Mouse (Mus musculus) urinary bladder, postnatal 4 days (tissue): Measurements from ENCODE around the gene Psme4.
A peak's percentile ranks its signal among the peaks of the same experiment; 100 is the strongest.

ENCODE experiments used
- DNase-seq, 2 experiments: peaks; one replicate each; pipeline ENCODE4 v3.0.0; 2021 to 2022; ENCODE audit warnings: low spot score in 2 of 2

Gene Psme4

GRCm38 (mm10) chr11:30786230-30786983 lies 14.9 kb downstream of the Psme4 start:
- DNase-seq = no peak

- DNase-seq = no peak
Observed at GRCm38 (mm10) chr11:30792680-30793079, 21.2 kb downstream of the Psme4 start.

DNA sequence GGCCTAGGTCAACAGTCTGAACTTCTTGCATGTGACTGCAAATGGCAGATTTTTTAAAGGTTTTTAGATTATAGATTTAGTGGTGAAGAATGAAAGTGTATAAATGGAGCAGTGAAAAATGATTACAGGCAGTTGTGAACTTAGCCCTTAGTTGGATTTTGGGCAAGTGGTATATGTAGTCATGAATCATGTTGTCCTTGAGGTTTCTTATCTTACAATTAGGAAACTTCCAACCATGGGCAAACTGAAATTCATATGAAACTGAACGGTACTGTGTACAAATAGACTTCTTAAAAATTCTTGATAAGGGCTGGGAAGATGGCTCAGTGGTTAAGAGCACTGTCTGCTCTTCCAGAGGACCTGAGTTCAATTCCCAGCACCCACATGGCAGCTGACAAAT lies 22.2 kb downstream of the Psme4 start:
- no peak for DNase-seq

GRCm38 (mm10) chr11:30797236-30797635 lies 25.7 kb downstream of the Psme4 start:
- DNase-seq = no peak

- DNase-seq = no peak
Observed at GRCm38 (mm10) chr11:30799496-30799895, 28.0 kb downstream of the Psme4 start.

DNA sequence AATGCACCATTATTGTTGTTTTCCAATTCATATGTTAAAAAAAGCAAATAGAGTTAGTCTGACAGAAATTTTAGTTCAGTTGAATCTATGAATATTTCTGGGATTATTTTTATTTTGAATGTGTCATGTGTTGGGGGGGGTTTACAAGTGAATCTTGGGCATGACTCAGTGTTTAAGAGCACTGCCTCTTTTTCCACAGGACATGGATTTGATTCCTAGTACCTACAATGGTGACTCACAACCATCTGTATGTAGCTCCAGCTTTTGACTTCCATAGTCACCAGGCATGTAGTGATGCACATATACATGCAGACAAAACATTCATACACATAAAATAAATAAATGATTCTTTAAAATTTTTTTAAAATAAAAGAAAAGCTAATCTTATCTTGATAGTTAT lies 28.6 kb downstream of the Psme4 start:
- DNase-seq = no peak

DNA sequence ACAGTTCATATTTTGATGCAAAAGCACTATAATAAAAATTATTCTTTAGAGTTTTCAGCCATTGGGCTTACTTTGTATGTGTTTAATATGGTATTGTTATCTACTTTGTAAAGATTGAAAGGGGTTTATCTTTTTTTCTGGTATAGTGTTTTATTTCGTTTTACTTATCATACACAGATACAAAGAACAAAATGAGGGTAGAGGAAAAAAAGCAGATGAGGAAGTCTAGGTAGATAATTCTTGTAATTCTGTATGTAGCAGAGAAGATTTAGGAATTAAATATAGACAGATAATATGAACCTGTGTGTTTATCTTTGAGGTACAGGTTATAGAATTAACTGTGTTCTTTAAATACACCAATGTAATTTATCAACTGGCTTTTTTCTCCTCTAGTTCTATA lies 30.9 kb downstream of the Psme4 start:
- DNase-seq = no peak

DNA sequence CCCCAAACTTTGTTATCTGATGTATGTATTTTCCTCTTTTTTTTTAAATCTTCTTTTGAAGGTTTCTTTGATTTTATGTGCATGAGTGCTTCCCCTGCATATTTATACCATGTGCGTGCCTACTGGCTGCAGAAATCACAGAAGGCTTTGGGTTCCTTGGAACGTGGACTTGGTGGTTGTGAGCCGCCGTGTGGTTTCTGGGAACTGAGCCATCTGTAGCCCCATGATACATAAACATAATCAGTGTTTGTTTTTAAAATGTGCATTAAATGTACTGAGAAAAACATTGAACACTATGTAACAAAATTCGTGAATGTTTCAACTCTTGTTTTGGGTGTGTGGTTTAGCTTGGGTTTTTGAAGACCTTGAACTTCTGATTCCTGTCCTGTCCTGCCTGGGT lies 49.6 kb downstream of the Psme4 start:
- DNase-seq = no peak

DNA sequence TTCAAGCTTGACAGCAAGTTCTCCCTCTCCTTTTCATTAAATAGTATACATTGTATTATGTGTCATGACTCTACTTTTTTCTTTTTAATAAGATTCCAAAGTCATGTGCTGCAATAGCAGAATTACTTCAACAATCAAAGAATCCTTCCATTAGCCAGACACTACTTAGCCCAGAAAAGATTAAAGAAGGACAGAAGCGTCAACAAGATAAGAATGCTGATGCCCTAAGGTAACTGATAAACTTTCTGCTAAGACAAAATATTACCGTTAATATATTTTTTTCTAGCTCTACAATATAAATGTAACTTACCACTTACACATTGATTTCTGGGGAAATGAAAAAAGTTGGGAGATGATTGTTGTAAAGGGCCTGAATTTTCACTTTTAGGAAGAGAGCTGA lies 67.3 kb downstream of the Psme4 start:
- no peak for DNase-seq

- DNase-seq = no peak
Observed at GRCm38 (mm10) chr11:30844355-30844754, 72.8 kb downstream of the Psme4 start.

DNA sequence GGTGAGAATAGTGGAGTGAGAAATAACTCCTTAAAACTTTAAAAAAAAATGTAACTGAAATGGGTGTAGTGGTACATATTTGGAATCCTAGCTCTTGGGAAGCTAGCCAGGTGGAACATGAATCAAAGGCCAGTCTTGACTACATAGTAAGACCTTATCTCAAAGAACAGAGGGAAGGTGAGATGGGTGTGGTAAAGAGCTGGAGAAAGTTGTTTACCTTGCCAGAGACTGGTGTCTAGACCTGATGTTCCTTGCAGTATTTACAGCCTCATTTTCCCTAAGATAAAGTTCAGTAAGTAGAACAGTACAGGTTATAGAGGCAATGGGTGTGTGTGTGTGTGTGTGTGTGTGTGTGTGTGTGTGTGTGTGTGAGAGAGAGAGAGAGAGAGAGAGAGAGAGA lies 100.9 kb downstream of the Psme4 start:
- DNase-seq = no peak

DNA sequence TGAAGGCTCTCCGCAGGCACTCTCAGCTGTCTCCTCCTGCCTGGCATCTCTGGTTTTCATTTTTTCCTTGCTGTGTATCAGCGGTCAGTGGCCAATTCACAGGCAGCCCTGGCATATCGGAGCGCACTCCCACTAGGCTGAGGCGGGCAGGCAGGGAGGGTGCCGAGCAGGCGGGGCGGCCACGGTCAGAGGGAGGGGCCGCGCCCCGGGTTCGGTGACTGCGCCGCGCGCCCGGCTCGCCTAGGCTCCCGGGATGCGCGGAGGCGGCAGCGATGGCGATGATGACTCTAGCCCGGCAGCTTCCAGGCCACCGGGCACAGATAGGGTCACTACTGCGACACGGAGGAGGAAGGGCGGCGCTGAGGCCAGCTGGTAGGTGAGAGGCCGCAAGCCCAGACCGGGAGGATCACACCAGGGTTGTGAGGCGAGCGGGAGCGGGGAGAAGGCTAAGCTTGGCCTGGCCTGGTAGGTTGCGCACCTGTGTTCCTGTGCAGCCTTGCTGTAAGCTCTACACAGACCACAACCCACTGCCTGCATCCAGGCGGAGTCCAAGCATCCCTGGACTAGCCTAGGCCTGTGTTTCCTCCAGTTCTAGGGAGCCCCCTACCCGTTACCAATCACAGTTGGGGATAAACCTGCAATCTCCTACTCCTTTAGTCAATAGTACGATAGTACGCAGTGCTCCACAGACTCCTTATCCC lies 113.8 kb downstream of the Psme4 start, which contains the start of the genes Gpr75 and Asb3:
TSS of gene Gpr75 (plus strand) at position 188 of the 701 bp plus-strand sequence.
TSS of gene Asb3 (plus strand) at position 246 of the 701 bp plus-strand sequence.
- peak; percentile 38 to 63 for DNase-seq

DNA sequence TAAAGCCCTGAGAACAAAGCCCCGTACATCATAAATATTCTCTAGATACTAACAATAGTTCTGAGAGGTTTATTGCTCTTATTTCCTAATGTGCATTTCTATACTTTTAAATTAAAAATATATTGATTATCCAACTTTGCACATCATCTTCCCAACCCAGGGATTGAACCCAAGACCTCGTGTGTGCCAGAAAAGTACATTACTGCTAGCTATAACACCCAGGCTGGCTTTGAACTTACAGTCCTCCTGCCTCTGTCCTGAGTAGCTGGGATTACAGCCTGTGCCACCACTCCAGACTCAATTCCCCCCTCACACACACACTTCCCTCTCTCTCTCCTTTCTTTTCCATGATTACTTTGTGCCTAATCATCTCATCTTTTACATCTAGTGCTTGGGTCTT lies 116.6 kb downstream of the Psme4 start:
- DNase-seq = no peak

- DNase-seq = no peak
Observed at GRCm38 (mm10) chr11:30896201-30896600, 124.7 kb downstream of the Psme4 start.

GRCm38 (mm10) chr11:30899312-30899711 lies 127.8 kb downstream of the Psme4 start:
- DNase-seq = no peak

GRCm38 (mm10) chr11:30912311-30912710 lies 140.8 kb downstream of the Psme4 start:
- DNase-seq = no peak

DNA sequence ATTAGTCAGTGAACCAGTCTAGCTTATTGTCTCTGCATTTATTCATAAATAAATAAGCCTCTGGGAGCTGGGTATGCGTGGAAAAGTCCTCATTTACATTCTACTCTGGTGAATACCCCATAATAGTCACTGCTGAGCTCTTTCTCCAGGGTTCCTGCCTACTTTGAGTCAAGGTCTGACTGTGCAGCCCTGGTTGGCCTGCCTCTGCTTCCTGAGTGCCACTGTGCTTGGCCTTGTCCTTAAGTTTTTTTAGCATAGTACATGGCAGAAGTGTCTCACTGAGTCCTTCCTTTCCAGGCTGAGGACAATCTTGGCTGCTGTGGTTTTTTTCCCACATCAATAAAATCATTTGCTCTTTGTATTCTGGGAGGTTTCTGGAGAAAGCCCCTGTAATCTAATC lies 149.1 kb downstream of the Psme4 start:
- no peak for DNase-seq

DNA sequence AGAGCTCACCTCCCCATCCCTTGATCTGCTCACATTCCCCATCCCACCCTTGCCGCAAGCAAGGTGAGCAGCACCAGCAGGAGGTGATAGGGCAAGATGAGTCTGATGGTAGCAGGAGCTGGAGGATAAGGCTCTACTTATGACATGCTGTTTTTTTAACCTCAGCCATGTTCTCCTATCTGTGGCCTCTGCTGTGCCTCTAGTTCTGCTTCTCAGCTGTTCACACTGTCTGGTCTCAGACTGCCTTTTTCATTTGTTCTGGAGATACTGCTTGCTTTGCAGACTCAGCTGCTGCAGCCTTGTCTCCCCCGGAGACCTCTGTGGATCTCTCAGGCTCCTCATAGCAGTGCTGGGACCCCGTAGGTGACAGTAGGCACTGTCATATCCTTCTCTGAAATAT lies 151.8 kb downstream of the Psme4 start:
- DNase-seq = no peak

DNA sequence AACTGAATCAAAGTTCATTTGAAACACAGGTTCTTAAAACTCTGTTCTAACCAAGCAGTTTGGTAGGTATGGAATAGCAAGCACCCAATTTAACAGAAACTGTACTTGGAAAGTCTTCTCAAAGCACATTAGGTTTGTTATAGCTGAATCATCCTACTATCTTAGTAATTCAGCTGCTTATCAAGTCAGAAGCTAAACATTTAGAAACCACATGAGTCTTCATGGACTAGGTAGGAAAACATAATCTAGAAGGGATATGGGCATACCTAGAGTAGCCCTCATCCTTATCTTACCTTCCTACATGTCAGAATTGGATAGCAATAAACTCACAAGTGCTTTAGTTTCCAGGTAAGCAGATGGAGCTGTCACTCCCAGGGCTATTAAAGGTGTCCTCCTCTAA lies 156.6 kb downstream of the Psme4 start:
- DNase-seq = no peak

- no peak for DNase-seq
Observed at GRCm38 (mm10) chr11:30928498-30928897, 157.0 kb downstream of the Psme4 start.
